8 mouse cellular contexts compared by ENCODE assay signal in the genomic region with DNA sequence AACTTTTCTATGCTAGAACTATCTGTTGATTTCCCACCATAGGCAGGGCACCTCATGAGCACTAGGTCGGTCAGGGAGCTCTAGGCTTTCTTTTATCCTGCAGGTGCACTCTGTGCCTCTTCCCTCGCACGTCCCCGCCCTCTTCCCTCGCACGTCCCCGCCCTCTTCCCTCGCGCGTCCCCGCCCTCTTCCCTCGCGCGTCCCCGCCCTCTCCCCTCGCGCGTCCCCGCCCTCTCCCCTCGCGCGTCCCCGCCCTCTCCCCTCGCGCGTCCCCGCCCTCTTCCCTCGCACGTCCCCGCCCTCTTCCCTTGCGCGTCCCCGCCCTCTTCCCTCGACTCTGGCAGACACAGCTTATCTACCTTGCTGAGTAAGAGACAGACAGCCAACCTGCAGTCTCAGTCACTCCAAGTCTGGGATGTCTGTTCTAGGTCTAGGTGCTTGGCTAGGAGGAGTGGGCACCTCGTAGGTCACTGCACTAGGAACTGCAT. TPM values are rescaled to one million over a fixed set of nuclear protein-coding genes. Genes with fewer than 3 reads are reported as not detected.
A peak's percentile ranks its signal among the peaks of the same experiment; 100 is the strongest.
DNase-seq lines count a peak whose midpoint lies in the region; ATAC-seq and TF ChIP-seq lines count a peak whose summit lies in the region.

No protein-coding gene starts in this region.

- peak; percentile 93 for DNase-seq in heart, adult 11 months
- no peak for DNase-seq in heart, postnatal 25 days (ENCODE audit: low spot score)
- peak; percentile 47 for DNase-seq in embryo, embryonic 11.5 days (ENCODE audit: low read depth, low spot score)
- DNase-seq in lung, postnatal 25 days (ENCODE audit: low spot score): peak; percentile 63
- peak; percentile 71 for DNase-seq in spleen, adult 12 weeks (ENCODE audit: low spot score)
- DNase-seq in left cerebral cortex, adult 2 months (ENCODE audit: extremely low spot score in 1 of 2, low spot score in 2 of 2): no peak

- WGBS in heart, embryonic 11.5 days (ENCODE audit: insufficient replicate concordance): 1% methylated on average over 32 of the region's 35 CpGs
- WGBS in kidney, embryonic 15.5 days: 3% methylated on average over 27 of the region's 35 CpGs

- H3K4me1 ChIP-seq in heart, embryonic 11.5 days (ENCODE audit: control insufficient read depth, insufficient read depth, low read length): peaks cover 11% of the 10 kb centered on the region
- H3K4me1 ChIP-seq in kidney, embryonic 15.5 days: peaks cover 12% of the 10 kb centered on the region

- peaks cover 8% of the 10 kb centered on the region for H3K36me3 ChIP-seq in heart, embryonic 11.5 days (ENCODE audit: control insufficient read depth, insufficient read depth, low read length)
- peaks cover 47% of the 10 kb centered on the region for H3K36me3 ChIP-seq in kidney, embryonic 15.5 days

- no peak overlapping the region for H3K9ac ChIP-seq in heart, embryonic 11.5 days (ENCODE audit: low read depth, low read length)
- no peak overlapping the region for H3K9ac ChIP-seq in kidney, embryonic 15.5 days

- H3K4me2 ChIP-seq in heart, embryonic 11.5 days: peak overlapping the region; percentile 67
- H3K4me2 ChIP-seq in kidney, embryonic 15.5 days: peak overlapping the region; percentile 61

- no peaks in the 10 kb centered on the region for H3K9me3 ChIP-seq in heart, embryonic 11.5 days (replicated peaks; ENCODE audit: control insufficient read depth, low read length)
- H3K9me3 ChIP-seq in kidney, embryonic 15.5 days (replicated peaks): no peaks in the 10 kb centered on the region

- H3K27me3 ChIP-seq in heart, embryonic 11.5 days (ENCODE audit: control insufficient read depth, insufficient read depth, low read length): no peaks in the 10 kb centered on the region
- H3K27me3 ChIP-seq in kidney, embryonic 15.5 days: no peaks in the 10 kb centered on the region

- peak overlapping the region; percentile 26 for H3K4me3 ChIP-seq in heart, embryonic 11.5 days (ENCODE audit: low read depth, low read length)
- H3K4me3 ChIP-seq in kidney, embryonic 15.5 days (replicated peaks): peak overlapping the region; percentile 29
- H3K4me3 ChIP-seq in left cerebral cortex, adult 2 months: no peak overlapping the region

- ATAC-seq in heart, embryonic 11.5 days (replicated peaks; ENCODE audit: insufficient number of reproducible peaks, low FRiP score, low TSS enrichment): 0 out of 2 replicates have a peak, but pooled peaks have one; percentile 47
- peak; percentile 84; the same call in 1 of the 2 replicates for ATAC-seq in kidney, embryonic 15.5 days (replicated peaks; ENCODE audit: low FRiP score)

- no peak for TF ChIP-seq CTCF in left cerebral cortex, adult 2 months (IDR thresholded peaks at IDR 0.05)

- intact Hi-C loops in heart, postnatal 25 days (cut with DNase I): no loop called here
- intact Hi-C loops in left cerebral cortex, adult 2 months (cut with DNase I): no loop called here

- no peak overlapping the region for H3K27ac ChIP-seq in heart, embryonic 11.5 days (ENCODE audit: low read depth, low read length)
- H3K27ac ChIP-seq in kidney, embryonic 15.5 days: peak overlapping the region; percentile 70
- H3K27ac ChIP-seq in left cerebral cortex, adult 2 months: no peak overlapping the region

RNA-seq across cellular contexts. Expression of a gene that starts 35.8 kb away (rescaled TPM):
- total RNA-seq in heart, postnatal 25 days (2021): 10 to 100 TPM; 14.6 TPM
- polyA plus RNA-seq in heart, embryonic 11.5 days (2014; fragmentation: Nextera tagmentation; extraction: Ambion mirVana): 10.4 and 11.0 TPM in 2 replicates
- polyA plus RNA-seq in kidney, embryonic 15.5 days (2015; fragmentation: Nextera tagmentation; extraction: Ambion mirVana): 5.3 and 5.8 TPM in 2 replicates
- total RNA-seq in left cerebral cortex, adult 2 months (2021): 1 to 10 TPM; 3.4 to 3.9 TPM

Comparison
In these comparisons a context has a peak if more than half of its experiments do, and no peak if none do; other contexts are left out.
1. DNase-seq: peak in heart, adult 11 months (single experiment), embryo, embryonic 11.5 days (single experiment), lung, postnatal 25 days (single experiment) and spleen, adult 12 weeks (single experiment); none in heart, postnatal 25 days (single experiment) and left cerebral cortex, adult 2 months (0 of 2).